Mouse (Mus musculus): ENCODE data around the gene Leng9. TPM values are rescaled to one million over a fixed set of nuclear protein-coding genes. Genes with fewer than 3 reads are reported as not detected.
"Not testable (repeated sequence)": the region's sequence is repeated elsewhere in the genome, so short reads cannot be mapped to it uniquely, and the experiment has no call there.

Gene Leng9
- polyA plus RNA-seq (2014; fragmentation: Nextera tagmentation; extraction: Ambion mirVana), result 3.1 and 3.7 TPM in 2 replicates

GRCm38 (mm10) chr7:4150059-4150541, at the start of gene Leng9:
Leng9 (minus strand) TSS chr7:4150374.
- 1% methylated on average over 14 of the region's 14 CpGs for WGBS
- DNase-seq (ENCODE audit: low spot score), result no peak

GRCm38 (mm10) chr7:4178438-4178837, 28.3 kb upstream of the Leng9 start:
- DNase-seq (ENCODE audit: low spot score) (no peak), ATAC-seq (ENCODE audit: low FRiP score) (no peak)
- H3K9ac ChIP-seq, result no peak overlapping the region
- no peaks in the 10 kb centered on the region for H3K9me3 ChIP-seq (ENCODE audit: control insufficient read depth, low read length)
- H3K4me3 ChIP-seq (replicated peaks; ENCODE audit: low read length), result no peak overlapping the region
- no peaks in the 10 kb centered on the region for H3K4me1 ChIP-seq (replicated peaks; ENCODE audit: control insufficient read depth, insufficient read depth, low read length)
- no peaks in the 10 kb centered on the region for H3K27me3 ChIP-seq (ENCODE audit: control insufficient read depth, insufficient read depth, low read length)
- no peak overlapping the region for H3K27ac ChIP-seq
- H3K4me2 ChIP-seq (replicated peaks), result no peak overlapping the region
- H3K36me3 ChIP-seq (replicated peaks; ENCODE audit: control insufficient read depth, insufficient read depth), result no peaks in the 10 kb centered on the region
- 43% methylated on average over 3 of the region's 3 CpGs for WGBS

More at GRCm38 (mm10) chr7:4150059-4150541, at the start of gene Leng9:
- Histone ChIP-seq H3K4me2 (replicated peaks) (peak within 1 kb of the TSS; percentile 93), H3K9ac (peak within 1 kb of the TSS; percentile 84), H3K9me3 (ENCODE audit: control insufficient read depth, low read length) (no peaks in the 10 kb centered on the region), H3K27me3 (ENCODE audit: control insufficient read depth, insufficient read depth, low read length) (peaks cover 31% of the 10 kb centered on the region), H3K36me3 (replicated peaks; ENCODE audit: control insufficient read depth, insufficient read depth) (peaks cover 29% of the 10 kb centered on the region), H3K4me3 (replicated peaks; ENCODE audit: low read length) (peak within 1 kb of the TSS; percentile 70), H3K27ac (peak within 1 kb of the TSS; percentile 92), H3K4me1 (replicated peaks; ENCODE audit: control insufficient read depth, insufficient read depth, low read length) (peaks cover 29% of the 10 kb centered on the region)
- peak; percentile 21 for ATAC-seq (ENCODE audit: low FRiP score)

DNA sequence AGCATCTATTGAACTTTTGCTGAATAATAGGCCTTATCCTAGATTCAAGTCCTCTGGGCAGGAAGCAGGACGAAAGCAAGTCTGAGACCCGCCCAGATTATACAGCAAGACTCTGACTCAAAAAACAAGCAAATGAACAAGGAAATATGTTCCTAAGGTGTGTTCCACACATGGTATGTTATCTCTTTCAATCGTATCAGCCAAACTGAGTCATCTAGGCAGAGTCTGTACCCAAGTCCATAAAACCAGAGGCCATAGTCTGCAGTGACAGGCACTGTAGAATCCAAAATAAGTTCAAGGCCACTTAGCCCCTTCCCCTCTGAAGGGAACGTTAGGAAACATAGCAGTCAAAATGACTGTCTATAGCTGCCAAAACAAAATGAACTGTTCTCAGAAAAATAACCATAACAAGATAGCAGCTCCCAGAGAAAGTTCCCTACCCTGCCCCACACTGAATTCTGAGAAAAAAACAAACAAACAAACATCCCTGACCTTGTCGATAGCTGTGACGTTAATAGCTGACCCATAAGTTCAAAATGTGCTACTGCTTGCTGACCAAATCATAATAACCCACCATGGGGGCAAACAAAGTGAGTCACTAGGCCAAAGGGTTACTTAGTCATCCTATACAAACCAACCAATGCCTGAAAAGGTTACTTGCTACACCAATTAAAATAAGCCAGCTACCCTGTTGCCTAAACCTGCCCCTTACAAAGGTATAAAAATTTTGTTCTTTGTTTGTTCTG, 20.2 kb upstream of the Leng9 start:
- Histone ChIP-seq H3K4me3 (replicated peaks; ENCODE audit: low read length) (no peak overlapping the region), H3K9ac (no peak overlapping the region), H3K4me2 (replicated peaks) (no peak overlapping the region), H3K36me3 (replicated peaks; ENCODE audit: control insufficient read depth, insufficient read depth) (no peaks in the 10 kb centered on the region), H3K4me1 (replicated peaks; ENCODE audit: control insufficient read depth, insufficient read depth, low read length) (no peaks in the 10 kb centered on the region), H3K27ac (no peak overlapping the region), H3K9me3 (ENCODE audit: control insufficient read depth, low read length) (no peaks in the 10 kb centered on the region), H3K27me3 (ENCODE audit: control insufficient read depth, insufficient read depth, low read length) (no peaks in the 10 kb centered on the region)
- WGBS, result 85% methylated on average over 6 of the region's 6 CpGs
- DNase-seq (ENCODE audit: low spot score), result no peak
- no peak for ATAC-seq (ENCODE audit: low FRiP score)

DNA sequence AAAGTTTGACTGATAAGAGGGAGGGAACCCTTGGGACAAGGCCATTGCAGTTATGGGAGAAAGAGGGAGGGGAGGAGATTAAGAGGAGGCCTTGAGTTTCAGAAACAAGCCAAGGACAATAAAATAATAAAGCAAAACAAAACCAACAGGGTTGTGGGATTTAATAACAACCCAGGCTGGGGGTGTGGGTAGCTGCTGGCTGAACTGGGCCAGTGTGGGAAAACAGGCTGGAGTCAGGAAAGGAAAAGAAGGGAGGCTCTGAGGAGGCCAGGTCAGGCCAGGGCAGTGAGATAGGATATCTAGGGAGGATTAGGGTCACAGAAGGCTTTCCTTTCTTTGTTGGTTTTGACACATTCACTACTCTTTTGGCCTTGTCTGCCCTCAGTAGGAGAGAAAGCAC, 16.9 kb upstream of the Leng9 start:
- no peaks in the 10 kb centered on the region for H3K9me3 ChIP-seq (ENCODE audit: control insufficient read depth, low read length)
- no peak overlapping the region for H3K4me2 ChIP-seq (replicated peaks)
- DNase-seq (ENCODE audit: low spot score), result no peak
- no peak overlapping the region for H3K9ac ChIP-seq
- H3K27ac ChIP-seq, result no peak overlapping the region
- H3K27me3 ChIP-seq (ENCODE audit: control insufficient read depth, insufficient read depth, low read length), result no peaks in the 10 kb centered on the region
- no peak for ATAC-seq (ENCODE audit: low FRiP score)
- no peak overlapping the region for H3K4me3 ChIP-seq (replicated peaks; ENCODE audit: low read length)
- H3K4me1 ChIP-seq (replicated peaks; ENCODE audit: control insufficient read depth, insufficient read depth, low read length), result peaks cover 5% of the 10 kb centered on the region
- H3K36me3 ChIP-seq (replicated peaks; ENCODE audit: control insufficient read depth, insufficient read depth), result no peaks in the 10 kb centered on the region

- no peak overlapping the region for H3K4me3 ChIP-seq (replicated peaks; ENCODE audit: low read length)
- H3K9me3 ChIP-seq (ENCODE audit: control insufficient read depth, low read length), result no peaks in the 10 kb centered on the region
- H3K4me1 ChIP-seq (replicated peaks; ENCODE audit: control insufficient read depth, insufficient read depth, low read length), result peaks cover 5% of the 10 kb centered on the region
- H3K27ac ChIP-seq, result no peak overlapping the region
- H3K9ac ChIP-seq, result no peak overlapping the region
- H3K36me3 ChIP-seq (replicated peaks; ENCODE audit: control insufficient read depth, insufficient read depth), result no peaks in the 10 kb centered on the region
- WGBS, result 30% methylated on average over 3 of the region's 3 CpGs
- H3K27me3 ChIP-seq (ENCODE audit: control insufficient read depth, insufficient read depth, low read length), result no peaks in the 10 kb centered on the region
- H3K4me2 ChIP-seq (replicated peaks), result peak overlapping the region; percentile 43; the same call in 1 of the 2 replicates
- ATAC-seq (ENCODE audit: low FRiP score) (no peak), DNase-seq (ENCODE audit: low spot score) (no peak)
These were observed 15.1 kb upstream of the Leng9 start for GRCm38 (mm10) chr7:4165286-4165685.

- Histone ChIP-seq H3K27ac (no peak within 1 kb of the TSS), H3K4me2 (replicated peaks) (peak within 1 kb of the TSS; percentile 43), H3K4me1 (replicated peaks; ENCODE audit: control insufficient read depth, insufficient read depth, low read length) (peaks cover 5% of the 10 kb centered on the region), H3K4me3 (replicated peaks; ENCODE audit: low read length) (peak within 1 kb of the TSS; percentile 25), H3K36me3 (replicated peaks; ENCODE audit: control insufficient read depth, insufficient read depth) (no peaks in the 10 kb centered on the region), H3K9me3 (ENCODE audit: control insufficient read depth, low read length) (no peaks in the 10 kb centered on the region), H3K27me3 (ENCODE audit: control insufficient read depth, insufficient read depth, low read length) (no peaks in the 10 kb centered on the region), H3K9ac (peak within 1 kb of the TSS; percentile 25)
- ATAC-seq (ENCODE audit: low FRiP score), result peak; percentile 70; the same call in 1 of the 2 replicates
- DNase-seq (ENCODE audit: low spot score), result no peak
- under 1% methylated on average over 20 of the region's 20 CpGs for WGBS
These were observed 14.1 kb upstream of the Leng9 start, which contains the start of gene Cdc42ep5 for GRCm38 (mm10) chr7:4164090-4164910. Cdc42ep5 (minus strand) TSS chr7:4164860.

- ATAC-seq (ENCODE audit: low FRiP score), result no peak
- Histone ChIP-seq H3K4me3 (replicated peaks; ENCODE audit: low read length) (peak overlapping the region; percentile 25), H3K36me3 (replicated peaks; ENCODE audit: control insufficient read depth, insufficient read depth) (no peaks in the 10 kb centered on the region), H3K27ac (no peak overlapping the region), H3K4me1 (replicated peaks; ENCODE audit: control insufficient read depth, insufficient read depth, low read length) (peaks cover 5% of the 10 kb centered on the region), H3K27me3 (ENCODE audit: control insufficient read depth, insufficient read depth, low read length) (no peaks in the 10 kb centered on the region), H3K4me2 (replicated peaks) (peak overlapping the region; percentile 43), H3K9ac (peak overlapping the region; percentile 25), H3K9me3 (ENCODE audit: control insufficient read depth, low read length) (no peaks in the 10 kb centered on the region)
- DNase-seq (ENCODE audit: low spot score), result no peak
- 3% methylated on average over 11 of the region's 11 CpGs for WGBS
These were observed 13.4 kb upstream of the Leng9 start for GRCm38 (mm10) chr7:4163571-4164072.

DNA sequence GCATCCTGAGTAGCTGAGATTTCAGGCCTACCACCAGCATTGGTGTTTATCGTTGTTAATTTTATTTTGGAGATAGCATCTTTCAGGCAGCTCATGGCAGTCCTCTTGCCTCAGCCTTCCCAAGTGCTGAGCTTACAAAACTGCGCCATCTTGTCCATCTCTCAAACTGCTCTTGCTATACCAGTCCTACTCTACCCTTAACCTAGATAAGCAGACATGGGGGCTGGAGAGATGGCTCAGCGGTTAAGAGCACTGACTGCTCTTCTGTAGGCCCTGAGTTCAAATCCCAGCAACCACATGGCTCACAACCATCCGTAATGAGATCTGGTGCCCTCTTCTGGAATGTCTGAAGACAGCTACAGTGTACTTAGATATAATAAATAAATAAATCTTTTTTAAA, 11.4 kb upstream of the Leng9 start:
- not testable (repeated sequence) for H3K36me3 ChIP-seq (replicated peaks; ENCODE audit: control insufficient read depth, insufficient read depth); H3K4me1 ChIP-seq (replicated peaks; ENCODE audit: control insufficient read depth, insufficient read depth, low read length); H3K27me3 ChIP-seq (ENCODE audit: control insufficient read depth, insufficient read depth, low read length); ATAC-seq (ENCODE audit: low FRiP score); DNase-seq (ENCODE audit: low spot score); H3K4me2 ChIP-seq (replicated peaks); H3K9me3 ChIP-seq (ENCODE audit: control insufficient read depth, low read length); H3K4me3 ChIP-seq (replicated peaks; ENCODE audit: low read length); H3K27ac ChIP-seq; H3K9ac ChIP-seq
- WGBS, result over 99% methylated on average over 4 of the region's 4 CpGs

GRCm38 (mm10) chr7:4154976-4155375, 4.8 kb upstream of the Leng9 start:
- ATAC-seq (ENCODE audit: low FRiP score) (no peak), DNase-seq (ENCODE audit: low spot score) (no peak)
- Histone ChIP-seq H3K27me3 (ENCODE audit: control insufficient read depth, insufficient read depth, low read length) (peaks cover 31% of the 10 kb centered on the region), H3K9ac (no peak overlapping the region), H3K4me3 (replicated peaks; ENCODE audit: low read length) (no peak overlapping the region), H3K4me1 (replicated peaks; ENCODE audit: control insufficient read depth, insufficient read depth, low read length) (peaks cover 16% of the 10 kb centered on the region), H3K9me3 (ENCODE audit: control insufficient read depth, low read length) (no peaks in the 10 kb centered on the region), H3K27ac (no peak overlapping the region), H3K4me2 (replicated peaks) (no peak overlapping the region), H3K36me3 (replicated peaks; ENCODE audit: control insufficient read depth, insufficient read depth) (no peaks in the 10 kb centered on the region)
- WGBS, result 26% methylated on average over 4 of the region's 4 CpGs
